Mouse (Mus musculus): ENCODE measurements around the gene Mettl8. TPM values are rescaled to one million over a fixed set of nuclear protein-coding genes. Genes with fewer than 3 reads are reported as not detected.

Mettl8 gene
- polyA plus RNA-seq, 1 experiment, result 21.1 TPM

GRCm38 (mm10) chr2:71090660-71091445 is 35.5 kb upstream of the Mettl8 start:
- Histone ChIP-seq H3K27me3 (ENCODE audit: control insufficient read depth, insufficient read depth, low read length, poor library complexity, severe bottlenecking) (no peaks in the 10 kb centered on the region), H3K4me3 (ENCODE audit: low read depth, low read length) (no peak overlapping the region), H3K4me1 (ENCODE audit: control insufficient read depth, insufficient read depth, low read length) (no peaks in the 10 kb centered on the region), H3K9me3 (replicated peaks; ENCODE audit: control insufficient read depth, insufficient read depth, low read length, poor library complexity, severe bottlenecking) (no peaks in the 10 kb centered on the region), H3K36me3 (ENCODE audit: control insufficient read depth, insufficient read depth, low read length, poor library complexity, severe bottlenecking) (peaks cover 23% of the 10 kb centered on the region), H3K9ac (ENCODE audit: low read depth, poor library complexity, severe bottlenecking) (no peak overlapping the region), H3K27ac (ENCODE audit: insufficient read depth, low read length) (no peak overlapping the region)
- no peak for TF ChIP-seq EP300 (IDR thresholded peaks at IDR 0.05; ENCODE audit: insufficient read depth, low read depth, low read length)
- no peak for TF ChIP-seq CTCF (IDR thresholded peaks at IDR 0.05; ENCODE audit: low read depth, low read length)
- TF ChIP-seq POLR2A (IDR thresholded peaks at IDR 0.05; ENCODE audit: insufficient read depth, low read length), result no peak

- H3K4me3 ChIP-seq (ENCODE audit: low read depth, low read length), result no peak overlapping the region
- H3K27ac ChIP-seq (ENCODE audit: insufficient read depth, low read length), result no peak overlapping the region
- peaks cover 23% of the 10 kb centered on the region for H3K36me3 ChIP-seq (ENCODE audit: control insufficient read depth, insufficient read depth, low read length, poor library complexity, severe bottlenecking)
- H3K27me3 ChIP-seq (ENCODE audit: control insufficient read depth, insufficient read depth, low read length, poor library complexity, severe bottlenecking), result no peaks in the 10 kb centered on the region
- TF ChIP-seq CTCF (IDR thresholded peaks at IDR 0.05; ENCODE audit: low read depth, low read length), result no peak
- H3K4me1 ChIP-seq (ENCODE audit: control insufficient read depth, insufficient read depth, low read length), result no peaks in the 10 kb centered on the region
- H3K9ac ChIP-seq (ENCODE audit: low read depth, poor library complexity, severe bottlenecking), result no peak overlapping the region
- no peaks in the 10 kb centered on the region for H3K9me3 ChIP-seq (replicated peaks; ENCODE audit: control insufficient read depth, insufficient read depth, low read length, poor library complexity, severe bottlenecking)
These were observed 34.4 kb upstream of the Mettl8 start for GRCm38 (mm10) chr2:71089766-71090165.

- Histone ChIP-seq H3K27ac (ENCODE audit: insufficient read depth, low read length) (no peak overlapping the region), H3K9ac (ENCODE audit: low read depth, poor library complexity, severe bottlenecking) (no peak overlapping the region), H3K4me3 (ENCODE audit: low read depth, low read length) (no peak overlapping the region), H3K4me1 (ENCODE audit: control insufficient read depth, insufficient read depth, low read length) (no peaks in the 10 kb centered on the region), H3K27me3 (ENCODE audit: control insufficient read depth, insufficient read depth, low read length, poor library complexity, severe bottlenecking) (no peaks in the 10 kb centered on the region), H3K36me3 (ENCODE audit: control insufficient read depth, insufficient read depth, low read length, poor library complexity, severe bottlenecking) (peaks cover 6% of the 10 kb centered on the region), H3K9me3 (replicated peaks; ENCODE audit: control insufficient read depth, insufficient read depth, low read length, poor library complexity, severe bottlenecking) (no peaks in the 10 kb centered on the region)
- no peak for TF ChIP-seq POLR2A (IDR thresholded peaks at IDR 0.05; ENCODE audit: insufficient read depth, low read length)
- TF ChIP-seq EP300 (IDR thresholded peaks at IDR 0.05; ENCODE audit: insufficient read depth, low read depth, low read length), result no peak
- TF ChIP-seq CTCF (IDR thresholded peaks at IDR 0.05; ENCODE audit: low read depth, low read length), result no peak
These were observed 28.2 kb upstream of the Mettl8 start for GRCm38 (mm10) chr2:71083454-71084193.

- H3K9me3 ChIP-seq (replicated peaks; ENCODE audit: control insufficient read depth, insufficient read depth, low read length, poor library complexity, severe bottlenecking), result no peaks in the 10 kb centered on the region
- peaks cover 2% of the 10 kb centered on the region; the same call in 1 of the 2 replicates for H3K36me3 ChIP-seq (ENCODE audit: control insufficient read depth, insufficient read depth, low read length, poor library complexity, severe bottlenecking)
- no peaks in the 10 kb centered on the region for H3K27me3 ChIP-seq (ENCODE audit: control insufficient read depth, insufficient read depth, low read length, poor library complexity, severe bottlenecking)
- H3K4me3 ChIP-seq (ENCODE audit: low read depth, low read length), result no peak overlapping the region
- no peak overlapping the region for H3K27ac ChIP-seq (ENCODE audit: insufficient read depth, low read length)
- TF ChIP-seq EP300 (IDR thresholded peaks at IDR 0.05; ENCODE audit: insufficient read depth, low read depth, low read length), result no peak
- H3K4me1 ChIP-seq (ENCODE audit: control insufficient read depth, insufficient read depth, low read length), result no peaks in the 10 kb centered on the region
- H3K9ac ChIP-seq (ENCODE audit: low read depth, poor library complexity, severe bottlenecking), result no peak overlapping the region
These were observed 27.0 kb upstream of the Mettl8 start for GRCm38 (mm10) chr2:71082416-71082815.

GRCm38 (mm10) chr2:71073828-71074227 is 18.4 kb upstream of the Mettl8 start:
- Histone ChIP-seq H3K27ac (ENCODE audit: insufficient read depth, low read length) (no peak overlapping the region), H3K4me1 (ENCODE audit: control insufficient read depth, insufficient read depth, low read length) (no peaks in the 10 kb centered on the region), H3K36me3 (ENCODE audit: control insufficient read depth, insufficient read depth, low read length, poor library complexity, severe bottlenecking) (peaks cover 2% of the 10 kb centered on the region; the same call in 1 of the 2 replicates), H3K4me3 (ENCODE audit: low read depth, low read length) (no peak overlapping the region), H3K9ac (ENCODE audit: low read depth, poor library complexity, severe bottlenecking) (no peak overlapping the region), H3K27me3 (ENCODE audit: control insufficient read depth, insufficient read depth, low read length, poor library complexity, severe bottlenecking) (no peaks in the 10 kb centered on the region), H3K9me3 (replicated peaks; ENCODE audit: control insufficient read depth, insufficient read depth, low read length, poor library complexity, severe bottlenecking) (no peaks in the 10 kb centered on the region)
- no peak for TF ChIP-seq CTCF (IDR thresholded peaks at IDR 0.05; ENCODE audit: low read depth, low read length)
- TF ChIP-seq POLR2A (IDR thresholded peaks at IDR 0.05; ENCODE audit: insufficient read depth, low read length), result no peak
- TF ChIP-seq EP300 (IDR thresholded peaks at IDR 0.05; ENCODE audit: insufficient read depth, low read depth, low read length), result no peak

- Histone ChIP-seq H3K27ac (ENCODE audit: insufficient read depth, low read length) (no peak overlapping the region), H3K4me3 (ENCODE audit: low read depth, low read length) (no peak overlapping the region), H3K4me1 (ENCODE audit: control insufficient read depth, insufficient read depth, low read length) (no peaks in the 10 kb centered on the region), H3K9ac (ENCODE audit: low read depth, poor library complexity, severe bottlenecking) (no peak overlapping the region), H3K36me3 (ENCODE audit: control insufficient read depth, insufficient read depth, low read length, poor library complexity, severe bottlenecking) (peaks cover 2% of the 10 kb centered on the region; the same call in 1 of the 2 replicates), H3K27me3 (ENCODE audit: control insufficient read depth, insufficient read depth, low read length, poor library complexity, severe bottlenecking) (no peaks in the 10 kb centered on the region), H3K9me3 (replicated peaks; ENCODE audit: control insufficient read depth, insufficient read depth, low read length, poor library complexity, severe bottlenecking) (no peaks in the 10 kb centered on the region)
- TF ChIP-seq CTCF (IDR thresholded peaks at IDR 0.05; ENCODE audit: low read depth, low read length) (no peak), EP300 (IDR thresholded peaks at IDR 0.05; ENCODE audit: insufficient read depth, low read depth, low read length) (no peak), POLR2A (IDR thresholded peaks at IDR 0.05; ENCODE audit: insufficient read depth, low read length) (no peak)
These were observed 17.9 kb upstream of the Mettl8 start for GRCm38 (mm10) chr2:71073330-71073729.

All from ES-Bruce4 (cell line).